Mouse (Mus musculus): Measurements from ENCODE around the gene Suclg2. TPM values are rescaled to one million over a fixed set of nuclear protein-coding genes. Genes with fewer than 3 reads are reported as not detected.

The Suclg2 gene
- total RNA-seq, 2 experiments from 2014 or later = 46.0 to 58.8 TPM

- peak; percentile 56 for ATAC-seq (replicated peaks; ENCODE audit: poor library complexity)
Observed at GRCm38 (mm10) chr6:95700981-95701610, 17.5 kb downstream of the Suclg2 start.

GRCm38 (mm10) chr6:95700191-95700590 is 18.4 kb downstream of the Suclg2 start:
- no peak for ATAC-seq (replicated peaks; ENCODE audit: poor library complexity)

- no peak for ATAC-seq (replicated peaks; ENCODE audit: poor library complexity)
Observed at GRCm38 (mm10) chr6:95699326-95699725, 19.3 kb downstream of the Suclg2 start.

- ATAC-seq (replicated peaks; ENCODE audit: poor library complexity) = no peak
Observed at GRCm38 (mm10) chr6:95698536-95699162, 20.0 kb downstream of the Suclg2 start.

- ATAC-seq (replicated peaks; ENCODE audit: poor library complexity) = no peak
Observed at GRCm38 (mm10) chr6:95694910-95695309, 23.7 kb downstream of the Suclg2 start.

- ATAC-seq (replicated peaks; ENCODE audit: poor library complexity) = 0 out of 2 replicates have a peak, but pooled peaks have one; percentile 26
Observed at GRCm38 (mm10) chr6:95685242-95685641, 33.4 kb downstream of the Suclg2 start.

GRCm38 (mm10) chr6:95679718-95680117 is 38.9 kb downstream of the Suclg2 start:
- no peak for ATAC-seq (replicated peaks; ENCODE audit: poor library complexity)

- ATAC-seq (replicated peaks; ENCODE audit: poor library complexity) = no peak
Observed at GRCm38 (mm10) chr6:95679261-95679660, 39.3 kb downstream of the Suclg2 start.

GRCm38 (mm10) chr6:95676951-95677350 is 41.6 kb downstream of the Suclg2 start:
- no peak for ATAC-seq (replicated peaks; ENCODE audit: poor library complexity)

GRCm38 (mm10) chr6:95676439-95676838 is 42.2 kb downstream of the Suclg2 start:
- no peak for ATAC-seq (replicated peaks; ENCODE audit: poor library complexity)

GRCm38 (mm10) chr6:95675059-95675705 is 43.4 kb downstream of the Suclg2 start:
- ATAC-seq (replicated peaks; ENCODE audit: poor library complexity) = no peak

- ATAC-seq (replicated peaks; ENCODE audit: poor library complexity) = no peak
Observed at GRCm38 (mm10) chr6:95674651-95675050, 43.9 kb downstream of the Suclg2 start.

GRCm38 (mm10) chr6:95669335-95669729 is 49.3 kb downstream of the Suclg2 start:
- peak; percentile 96 for ATAC-seq (replicated peaks; ENCODE audit: poor library complexity)

- ATAC-seq (replicated peaks; ENCODE audit: poor library complexity) = no peak
Observed at GRCm38 (mm10) chr6:95668629-95669334, 49.8 kb downstream of the Suclg2 start.

GRCm38 (mm10) chr6:95657671-95658070 is 60.9 kb downstream of the Suclg2 start:
- ATAC-seq (replicated peaks; ENCODE audit: poor library complexity) = no peak

- ATAC-seq (replicated peaks; ENCODE audit: poor library complexity) = no peak
Observed at GRCm38 (mm10) chr6:95653662-95654061, 64.9 kb downstream of the Suclg2 start.

GRCm38 (mm10) chr6:95652774-95653173 is 65.8 kb downstream of the Suclg2 start:
- no peak for ATAC-seq (replicated peaks; ENCODE audit: poor library complexity)

GRCm38 (mm10) chr6:95651391-95651876 is 67.2 kb downstream of the Suclg2 start:
- no peak for ATAC-seq (replicated peaks; ENCODE audit: poor library complexity)

- ATAC-seq (replicated peaks; ENCODE audit: poor library complexity) = no peak
Observed at GRCm38 (mm10) chr6:95650082-95650722, 68.4 kb downstream of the Suclg2 start.

GRCm38 (mm10) chr6:95649123-95649663 is 69.4 kb downstream of the Suclg2 start:
- no peak for ATAC-seq (replicated peaks; ENCODE audit: poor library complexity)

GRCm38 (mm10) chr6:95637416-95637815 is 81.2 kb downstream of the Suclg2 start:
- no peak for ATAC-seq (replicated peaks; ENCODE audit: poor library complexity)

All from megakaryocyte progenitor cell, adult 5-6 weeks (primary cell).